Mouse (Mus musculus) urinary bladder, postnatal 36 days (tissue): ENCODE results near the gene Ces1c.

ENCODE experiments used
- DNase-seq, 2 experiments: peaks; one replicate each; pipeline ENCODE4 v3.0.0; 2022; ENCODE audit warnings: low spot score in 2 of 2, mixed read lengths in 1 of 2

Gene Ces1c

GRCm38 (mm10) chr8:93131233-93131980 lies at the start of gene Ces1c:
TSS of gene Ces1c (minus strand) at chr8:93131283.
- no peak for DNase-seq

- DNase-seq = no peak
These were observed 49.6 kb upstream of the Ces1c start for GRCm38 (mm10) chr8:93180581-93181129.

- no peak for DNase-seq
These were observed 45.5 kb upstream of the Ces1c start for GRCm38 (mm10) chr8:93176593-93176992.

- no peak for DNase-seq
These were observed 43.5 kb upstream of the Ces1c start for GRCm38 (mm10) chr8:93174554-93174953.

GRCm38 (mm10) chr8:93171846-93172590 lies 40.9 kb upstream of the Ces1c start:
- peak; percentile 20 to 48 for DNase-seq

- DNase-seq = no peak
These were observed 32.3 kb upstream of the Ces1c start for GRCm38 (mm10) chr8:93163363-93163762.

- DNase-seq = no peak
These were observed 20.3 kb upstream of the Ces1c start for GRCm38 (mm10) chr8:93151401-93151800.

GRCm38 (mm10) chr8:93147331-93147730 lies 16.2 kb upstream of the Ces1c start:
- no peak for DNase-seq

GRCm38 (mm10) chr8:93140696-93141095 lies 9.6 kb upstream of the Ces1c start:
- DNase-seq = peak; percentile 31 to 43

- no peak for DNase-seq
These were observed 1.1 kb upstream of the Ces1c start for GRCm38 (mm10) chr8:93132196-93132595.

GRCm38 (mm10) chr8:93126476-93126875 lies 4.6 kb downstream of the Ces1c start:
- DNase-seq = no peak

- DNase-seq = no peak
These were observed 9.1 kb downstream of the Ces1c start for GRCm38 (mm10) chr8:93122005-93122404.

GRCm38 (mm10) chr8:93095376-93095775 lies 35.7 kb downstream of the Ces1c start:
- DNase-seq = peak in 1 of 2 experiments; percentile 8

GRCm38 (mm10) chr8:93091324-93091723 lies 39.8 kb downstream of the Ces1c start:
- no peak for DNase-seq

- no peak for DNase-seq
These were observed 42.4 kb downstream of the Ces1c start for GRCm38 (mm10) chr8:93088686-93089122.

GRCm38 (mm10) chr8:93088193-93088592 lies 42.9 kb downstream of the Ces1c start:
- no peak for DNase-seq

- no peak for DNase-seq
These were observed 51.2 kb downstream of the Ces1c start, which contains the start of gene Ces1b for GRCm38 (mm10) chr8:93079887-93080286. TSS of gene Ces1b (minus strand) at chr8:93080017.

GRCm38 (mm10) chr8:93075251-93075650 lies 55.8 kb downstream of the Ces1c start:
- DNase-seq = no peak

GRCm38 (mm10) chr8:93063416-93064117 lies 67.5 kb downstream of the Ces1c start:
- DNase-seq = no peak

GRCm38 (mm10) chr8:93059185-93059584 lies 71.9 kb downstream of the Ces1c start:
- DNase-seq = peak; percentile 44 to 53

GRCm38 (mm10) chr8:93055238-93055637 lies 75.8 kb downstream of the Ces1c start:
- no peak for DNase-seq
